Mouse (Mus musculus): ENCODE results near the gene Apobec2. TPM values are rescaled to one million over a fixed set of nuclear protein-coding genes. Genes with fewer than 3 reads are reported as not detected.

Gene Apobec2
- polyA plus RNA-seq, 1 experiment from 2014 or later = 0.25 TPM

DNA sequence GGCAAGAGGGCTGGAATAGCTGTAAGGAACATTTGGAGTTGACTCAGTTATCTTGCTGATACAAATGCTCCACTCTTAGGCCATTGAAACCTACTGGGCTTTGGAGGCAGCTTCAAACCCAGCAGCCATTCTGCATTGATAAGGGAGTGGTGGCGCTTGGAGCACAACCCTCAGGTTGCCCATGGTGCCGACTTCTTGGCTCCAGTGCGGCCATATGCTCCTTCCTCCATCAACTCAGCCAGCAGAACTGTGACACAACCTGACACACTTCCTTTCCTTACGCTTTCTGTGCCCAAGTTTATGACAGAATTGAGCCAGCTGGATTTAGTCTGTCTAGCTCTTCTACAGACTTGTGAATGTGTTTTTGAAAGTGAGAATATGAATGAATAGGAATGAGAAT lies 25.6 kb downstream of the Apobec2 start:
- TF ChIP-seq CTCF (IDR thresholded peaks at IDR 0.05; ENCODE audit: low read depth) (no peak), EP300 (IDR thresholded peaks at IDR 0.05; ENCODE audit: low read depth) (no peak)
- no peaks in the 10 kb centered on the region for H3K9me3 ChIP-seq (ENCODE audit: low read length)
- H3K4me2 ChIP-seq (ENCODE audit: low read depth, low read length) = peak overlapping the region; percentile 87
- H3K4me3 ChIP-seq (ENCODE audit: low read depth, low read length) = peak overlapping the region; percentile 94
- H3K27ac ChIP-seq (ENCODE audit: low read depth) = peak overlapping the region; percentile 100
- no peak for DNase-seq
- H3K27me3 ChIP-seq (ENCODE audit: insufficient read depth, low read length) = no peaks in the 10 kb centered on the region
- H3K9ac ChIP-seq (replicated peaks) = peak overlapping the region; percentile 99; the same call in 1 of the 2 replicates
- H3K4me1 ChIP-seq (ENCODE audit: insufficient read depth) = peaks cover 33% of the 10 kb centered on the region
- WGBS (ENCODE audit: insufficient replicate concordance) = 57% methylated on average over 4 of the region's 4 CpGs
- H3K36me3 ChIP-seq (replicated peaks; ENCODE audit: insufficient read depth, low read length) = peaks cover 8% of the 10 kb centered on the region; the same call in 1 of the 2 replicates
- ATAC-seq = no peak

DNA sequence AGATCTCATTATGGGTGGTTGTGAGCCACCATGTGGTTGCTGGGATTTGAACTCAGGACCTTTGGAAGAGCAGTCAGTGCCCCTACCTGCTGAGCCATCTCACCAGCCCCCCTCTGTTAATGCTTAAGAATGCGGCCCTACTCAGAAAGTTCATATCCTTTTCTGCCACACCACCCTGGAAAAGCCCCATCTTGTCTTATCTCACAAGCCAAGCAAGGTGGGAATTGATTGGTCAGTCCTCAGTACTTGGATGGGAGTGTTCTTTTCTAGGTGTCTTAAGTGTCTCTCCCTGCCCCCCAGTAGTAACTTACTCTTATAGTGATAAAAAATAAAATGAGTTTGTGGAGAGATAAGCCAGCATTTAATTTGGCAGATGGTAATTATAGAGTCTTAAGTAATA lies 28.0 kb downstream of the Apobec2 start:
- Histone ChIP-seq H3K4me1 (ENCODE audit: insufficient read depth) (peaks cover 22% of the 10 kb centered on the region), H3K4me2 (ENCODE audit: low read depth, low read length) (no peak overlapping the region), H3K9ac (replicated peaks) (no peak overlapping the region), H3K9me3 (ENCODE audit: low read length) (no peaks in the 10 kb centered on the region), H3K27ac (ENCODE audit: low read depth) (no peak overlapping the region), H3K4me3 (ENCODE audit: low read depth, low read length) (no peak overlapping the region), H3K36me3 (replicated peaks; ENCODE audit: insufficient read depth, low read length) (peaks cover 13% of the 10 kb centered on the region), H3K27me3 (ENCODE audit: insufficient read depth, low read length) (no peaks in the 10 kb centered on the region)
- no peak for ATAC-seq
- 56% methylated on average over 1 of the region's 1 CpGs for WGBS (ENCODE audit: insufficient replicate concordance)
- TF ChIP-seq CTCF (IDR thresholded peaks at IDR 0.05; ENCODE audit: low read depth) (no peak), EP300 (IDR thresholded peaks at IDR 0.05; ENCODE audit: low read depth) (peak; percentile 52; the same call in 1 of the 2 replicates)
- no peak for DNase-seq

DNA sequence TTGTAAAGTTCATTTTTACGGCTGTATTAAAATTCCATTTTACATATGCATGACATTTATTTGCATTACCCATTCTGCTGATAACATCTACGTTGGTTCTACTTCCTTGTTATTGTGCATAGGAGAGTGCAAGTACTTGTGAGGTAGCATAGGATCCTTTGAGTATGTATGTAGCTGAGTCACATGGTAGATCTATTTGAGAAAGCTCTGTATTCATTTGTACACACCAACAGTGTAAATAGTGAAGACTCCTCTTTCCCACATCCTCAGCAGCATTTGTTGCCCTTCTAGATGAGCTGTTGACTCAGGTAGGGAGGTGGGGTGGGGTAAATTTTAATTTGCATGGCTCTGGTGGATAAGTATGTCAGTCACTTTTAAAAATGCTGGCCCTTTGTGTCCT lies 28.9 kb downstream of the Apobec2 start:
- Histone ChIP-seq H3K36me3 (replicated peaks; ENCODE audit: insufficient read depth, low read length) (peaks cover 22% of the 10 kb centered on the region), H3K9me3 (ENCODE audit: low read length) (no peaks in the 10 kb centered on the region), H3K4me2 (ENCODE audit: low read depth, low read length) (no peak overlapping the region), H3K27ac (ENCODE audit: low read depth) (no peak overlapping the region), H3K9ac (replicated peaks) (no peak overlapping the region), H3K4me1 (ENCODE audit: insufficient read depth) (peaks cover 22% of the 10 kb centered on the region), H3K4me3 (ENCODE audit: low read depth, low read length) (no peak overlapping the region), H3K27me3 (ENCODE audit: insufficient read depth, low read length) (no peaks in the 10 kb centered on the region)
- TF ChIP-seq CTCF (IDR thresholded peaks at IDR 0.05; ENCODE audit: low read depth) (no peak), EP300 (IDR thresholded peaks at IDR 0.05; ENCODE audit: low read depth) (no peak)
- no peak for DNase-seq
- ATAC-seq = no peak
- WGBS (ENCODE audit: insufficient replicate concordance) = 71% methylated on average over 2 of the region's 2 CpGs

DNA sequence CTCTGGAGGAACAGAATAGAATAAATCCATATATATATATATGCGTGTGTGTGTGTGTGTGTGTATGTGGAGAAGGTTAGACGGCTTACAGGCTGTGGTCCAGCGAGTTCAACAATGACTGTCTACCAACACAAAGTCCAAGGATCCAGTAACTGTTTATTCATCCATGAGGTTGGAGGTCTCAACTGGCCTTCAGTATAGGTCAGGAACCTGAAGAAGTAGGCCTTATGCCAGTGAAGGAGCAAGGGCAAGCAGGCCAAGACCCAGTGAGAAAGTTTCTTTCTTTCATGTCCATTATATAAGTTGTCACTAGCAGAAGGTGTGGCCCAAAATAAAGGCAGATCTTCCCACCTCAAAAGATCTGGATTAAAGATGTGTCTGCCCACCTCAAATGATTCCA lies 30.0 kb downstream of the Apobec2 start:
- TF ChIP-seq EP300 (IDR thresholded peaks at IDR 0.05; ENCODE audit: low read depth) (no peak), CTCF (IDR thresholded peaks at IDR 0.05; ENCODE audit: low read depth) (no peak)
- Histone ChIP-seq H3K4me2 (ENCODE audit: low read depth, low read length) (no peak overlapping the region), H3K9me3 (ENCODE audit: low read length) (no peaks in the 10 kb centered on the region), H3K27me3 (ENCODE audit: insufficient read depth, low read length) (no peaks in the 10 kb centered on the region), H3K4me3 (ENCODE audit: low read depth, low read length) (no peak overlapping the region), H3K36me3 (replicated peaks; ENCODE audit: insufficient read depth, low read length) (peaks cover 33% of the 10 kb centered on the region), H3K9ac (replicated peaks) (no peak overlapping the region), H3K27ac (ENCODE audit: low read depth) (no peak overlapping the region), H3K4me1 (ENCODE audit: insufficient read depth) (peaks cover 14% of the 10 kb centered on the region)
- 84% methylated on average over 3 of the region's 3 CpGs for WGBS (ENCODE audit: insufficient replicate concordance)
- no peak for ATAC-seq
- no peak for DNase-seq

DNA sequence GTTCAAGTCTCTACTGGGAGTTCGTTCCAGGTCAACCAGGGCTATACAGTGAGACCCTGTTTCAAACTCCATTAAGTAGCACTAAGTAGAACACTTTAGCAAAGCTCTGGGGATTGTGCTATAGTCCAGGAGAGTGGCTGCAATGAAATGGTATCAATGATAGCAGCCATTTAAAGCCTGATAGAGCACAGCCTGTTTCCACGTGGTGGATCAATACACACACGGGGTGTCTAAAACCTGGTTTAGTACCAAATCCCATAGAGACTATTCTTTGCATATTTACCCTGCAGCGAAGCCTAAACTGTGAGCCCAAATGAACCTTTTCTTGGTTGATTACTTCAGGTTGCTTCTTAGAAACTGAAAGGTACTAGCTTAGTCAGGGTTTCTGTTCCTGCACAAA lies 31.0 kb downstream of the Apobec2 start:
- Histone ChIP-seq H3K27ac (ENCODE audit: low read depth) (no peak overlapping the region), H3K4me2 (ENCODE audit: low read depth, low read length) (no peak overlapping the region), H3K4me1 (ENCODE audit: insufficient read depth) (peaks cover 5% of the 10 kb centered on the region), H3K36me3 (replicated peaks; ENCODE audit: insufficient read depth, low read length) (peaks cover 41% of the 10 kb centered on the region), H3K9me3 (ENCODE audit: low read length) (no peaks in the 10 kb centered on the region), H3K27me3 (ENCODE audit: insufficient read depth, low read length) (no peaks in the 10 kb centered on the region), H3K9ac (replicated peaks) (no peak overlapping the region), H3K4me3 (ENCODE audit: low read depth, low read length) (no peak overlapping the region)
- WGBS (ENCODE audit: insufficient replicate concordance) = 86% methylated on average over 4 of the region's 4 CpGs
- ATAC-seq (no peak), DNase-seq (no peak)
- TF ChIP-seq CTCF (IDR thresholded peaks at IDR 0.05; ENCODE audit: low read depth) (no peak), EP300 (IDR thresholded peaks at IDR 0.05; ENCODE audit: low read depth) (no peak)

DNA sequence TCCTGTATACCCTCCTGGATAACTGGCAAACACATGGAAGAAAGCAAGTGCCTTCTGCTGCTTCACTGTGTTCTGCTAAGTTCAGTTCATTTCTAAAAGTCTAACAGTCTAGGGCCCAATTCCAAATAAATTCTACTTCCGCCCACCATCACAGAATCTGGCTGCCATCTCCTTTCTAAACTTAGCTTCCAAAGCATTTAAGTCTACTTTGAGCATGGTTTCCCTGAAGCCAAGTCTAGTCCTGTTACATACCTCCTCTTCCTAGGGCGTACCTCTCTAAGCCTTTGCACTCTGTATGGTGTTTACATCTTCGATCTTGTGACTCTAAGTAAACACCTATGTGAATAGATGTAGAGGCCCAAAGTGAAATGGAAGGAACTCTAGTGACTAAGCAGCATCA lies 40.1 kb downstream of the Apobec2 start:
- no peak overlapping the region for H3K9ac ChIP-seq (replicated peaks)

DNA sequence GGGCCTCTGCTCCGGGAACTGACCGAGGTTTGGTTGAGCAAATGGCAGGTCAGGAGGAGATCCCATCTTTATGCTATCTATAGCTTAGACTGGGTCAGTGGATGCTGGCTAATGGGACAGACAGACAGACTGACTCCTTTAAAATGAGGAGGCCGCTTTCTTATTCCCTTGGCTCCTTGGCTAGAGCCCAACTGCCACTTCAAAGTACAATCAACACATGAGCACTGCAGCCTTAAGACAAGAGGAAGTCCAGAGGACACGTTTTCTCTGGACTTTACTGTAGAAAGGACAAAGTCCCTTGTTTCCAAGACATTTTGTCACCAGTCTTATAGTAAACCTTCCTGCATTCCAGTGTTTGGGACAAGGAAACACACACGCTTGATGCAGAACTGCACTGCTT lies 41.3 kb downstream of the Apobec2 start:
- no peak overlapping the region for H3K4me3 ChIP-seq (ENCODE audit: low read depth, low read length)
- H3K27me3 ChIP-seq (ENCODE audit: insufficient read depth, low read length) = no peaks in the 10 kb centered on the region
- DNase-seq (no peak), ATAC-seq (no peak)
- no peaks in the 10 kb centered on the region for H3K4me1 ChIP-seq (ENCODE audit: insufficient read depth)
- no peak overlapping the region for H3K27ac ChIP-seq (ENCODE audit: low read depth)
- peaks cover 94% of the 10 kb centered on the region for H3K36me3 ChIP-seq (replicated peaks; ENCODE audit: insufficient read depth, low read length)
- 88% methylated on average over 5 of the region's 5 CpGs for WGBS (ENCODE audit: insufficient replicate concordance)
- H3K4me2 ChIP-seq (ENCODE audit: low read depth, low read length) = no peak overlapping the region
- no peak for TF ChIP-seq CTCF (IDR thresholded peaks at IDR 0.05; ENCODE audit: low read depth)
- no peak for TF ChIP-seq EP300 (IDR thresholded peaks at IDR 0.05; ENCODE audit: low read depth)
- H3K9me3 ChIP-seq (ENCODE audit: low read length) = no peaks in the 10 kb centered on the region
- no peak overlapping the region for H3K9ac ChIP-seq (replicated peaks)

More for the DNA sequence above, 40.1 kb downstream of the Apobec2 start:
- H3K9me3 ChIP-seq (ENCODE audit: low read length) = no peaks in the 10 kb centered on the region
- peaks cover 91% of the 10 kb centered on the region for H3K36me3 ChIP-seq (replicated peaks; ENCODE audit: insufficient read depth, low read length)
- 87% methylated on average over 3 of the region's 3 CpGs for WGBS (ENCODE audit: insufficient replicate concordance)
- H3K4me3 ChIP-seq (ENCODE audit: low read depth, low read length) = no peak overlapping the region
- no peak overlapping the region for H3K4me2 ChIP-seq (ENCODE audit: low read depth, low read length)
- TF ChIP-seq EP300 (IDR thresholded peaks at IDR 0.05; ENCODE audit: low read depth) (no peak), CTCF (IDR thresholded peaks at IDR 0.05; ENCODE audit: low read depth) (no peak)
- no peak for DNase-seq
- H3K27me3 ChIP-seq (ENCODE audit: insufficient read depth, low read length) = no peaks in the 10 kb centered on the region
- no peak for ATAC-seq
- H3K27ac ChIP-seq (ENCODE audit: low read depth) = no peak overlapping the region
- H3K4me1 ChIP-seq (ENCODE audit: insufficient read depth) = no peaks in the 10 kb centered on the region
